Mouse (Mus musculus) midbrain, embryonic 11.5 days (tissue): ENCODE results near the gene Tcl1b4. TPM values are rescaled to one million over a fixed set of nuclear protein-coding genes. Genes with fewer than 3 reads are reported as not detected.
"Not testable (repeated sequence)": the region's sequence is repeated elsewhere in the genome, so short reads cannot be mapped to it uniquely, and the experiment has no call there.

ENCODE experiments used
- ATAC-seq: fragments of 200-750 bp; cut with Nextera tagmentation; 2 replicates; pipeline ENCODE4 v1.8.0; 2017; ENCODE audit warnings: moderate TSS enrichment, moderate library complexity; ENCODE audit not compliant: low FRiP score
- DNase-seq: peaks from one replicate; pipeline ENCODE4 v3.0.0; 2015; ENCODE audit warnings: low spot score; ENCODE audit errors: missing footprints
- H3K27ac ChIP-seq: fragments of 300-500 bp; sonication (generic); 2 replicates; pipeline ENCODE4 v1.5.1; 2014; ENCODE audit warnings: low read depth, low read length
- H3K27me3 ChIP-seq: fragments of 300-500 bp; sonication (generic); 2 replicates; pipeline ENCODE4 v1.6.1; 2014; ENCODE audit warnings: mild to moderate bottlenecking, low read length, moderate library complexity, mixed read lengths; ENCODE audit not compliant: control insufficient read depth, insufficient read depth
- H3K36me3 ChIP-seq: fragments of 300-500 bp; sonication (generic); 2 replicates; pipeline ENCODE4 v1.6.1; 2014; ENCODE audit warnings: mild to moderate bottlenecking, low read length, moderate library complexity, mixed read lengths; ENCODE audit not compliant: control insufficient read depth, insufficient read depth
- H3K4me1 ChIP-seq: fragments of 300-500 bp; sonication (generic); 2 replicates; pipeline ENCODE4 v1.6.1; 2014; ENCODE audit warnings: low read length; ENCODE audit not compliant: control insufficient read depth, insufficient read depth
- H3K4me2 ChIP-seq: fragments of 300-500 bp; sonication (generic); 2 replicates; pipeline ENCODE4 v1.6.1; 2014; ENCODE audit warnings: mild to moderate bottlenecking, moderate library complexity
- H3K4me3 ChIP-seq: fragments of 300-500 bp; sonication (generic); 2 replicates; pipeline ENCODE4 v1.5.1; 2014; ENCODE audit warnings: low read depth, low read length
- H3K9ac ChIP-seq: fragments of 300-500 bp; sonication (generic); 2 replicates; pipeline ENCODE4 v1.6.1; 2014; ENCODE audit warnings: low read length
- H3K9me3 ChIP-seq: fragments of 300-500 bp; sonication (generic); 2 replicates; pipeline ENCODE4 v1.6.1; 2016; ENCODE audit warnings: low read length; ENCODE audit not compliant: control insufficient read depth
- WGBS: fragments of 180-500 bp; shearing (Covaris S2); extraction: QIAGEN DNeasy Blood & Tissue Kit; methylation state at CpG from one replicate; pipeline ENCODE4 v1.1.7; 2014; 5-methylcytosine and 5-hydroxymethylcytosine counted together
- polyA plus RNA-seq: library from polyadenylated mRNA; unstranded; fragments of >200 nt; fragmentation: Nextera tagmentation; extraction: Ambion mirVana; gene quantifications from 2 replicates; pipeline ENCODE4 v1.2.1, GENCODE M21; 2014

Tcl1b4 gene
- not detected in 2 replicates for polyA plus RNA-seq

DNA sequence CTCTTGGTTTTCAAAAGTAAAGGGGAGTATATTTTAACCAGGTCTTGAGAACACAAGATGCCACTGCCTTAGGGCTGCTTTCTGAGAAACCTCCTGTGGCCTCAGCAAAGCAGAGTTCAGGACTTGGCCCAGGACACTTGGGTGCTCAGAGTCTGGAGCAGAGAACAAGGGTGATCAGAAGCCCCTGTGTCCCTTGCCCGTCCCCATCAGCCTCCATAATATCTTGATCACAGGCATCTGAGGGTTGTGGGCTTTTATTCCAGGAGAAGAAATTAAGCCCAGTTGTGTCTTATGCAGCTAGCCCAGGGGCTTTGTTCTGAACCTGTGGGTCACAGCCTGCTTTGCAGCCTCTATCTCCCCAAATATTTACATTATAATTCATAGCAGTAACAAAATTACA lies at the start of gene Tcl1b4:
TSS of gene Tcl1b4 (plus strand) at position 301 of the 400 bp plus-strand sequence.
- 90% methylated on average over 1 of the region's 1 CpGs for WGBS
- not testable (repeated sequence) for H3K9me3 ChIP-seq, H3K4me3 ChIP-seq, H3K27ac ChIP-seq, DNase-seq, ATAC-seq, H3K4me2 ChIP-seq, H3K36me3 ChIP-seq, H3K9ac ChIP-seq, H3K27me3 ChIP-seq, H3K4me1 ChIP-seq

DNA sequence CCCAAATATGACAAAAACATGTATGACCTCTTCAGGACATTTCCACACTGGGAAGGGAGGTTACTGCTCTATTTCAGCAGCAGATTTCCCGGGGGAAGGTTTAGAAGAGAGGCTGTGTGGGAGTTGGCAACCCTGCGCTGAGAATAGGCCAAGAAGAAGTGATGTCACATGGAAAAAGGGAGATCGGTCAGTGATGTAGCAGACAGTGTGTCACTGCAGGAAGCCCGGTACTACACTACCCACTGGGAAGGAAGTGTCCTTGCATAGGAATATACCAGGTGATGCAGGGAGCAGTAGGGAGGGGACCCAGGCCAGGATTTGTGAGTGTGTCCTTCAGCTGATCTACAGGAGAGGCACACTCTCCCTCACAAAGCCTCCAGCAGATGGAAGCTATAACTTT lies 46.5 kb upstream of the Tcl1b4 start:
- H3K4me3 ChIP-seq, ATAC-seq, H3K9me3 ChIP-seq, H3K9ac ChIP-seq, H3K4me1 ChIP-seq, H3K27me3 ChIP-seq, H3K36me3 ChIP-seq, DNase-seq, H3K4me2 ChIP-seq, H3K27ac ChIP-seq: not testable (repeated sequence)
- WGBS, result 90% methylated on average over 4 of the region's 4 CpGs

DNA sequence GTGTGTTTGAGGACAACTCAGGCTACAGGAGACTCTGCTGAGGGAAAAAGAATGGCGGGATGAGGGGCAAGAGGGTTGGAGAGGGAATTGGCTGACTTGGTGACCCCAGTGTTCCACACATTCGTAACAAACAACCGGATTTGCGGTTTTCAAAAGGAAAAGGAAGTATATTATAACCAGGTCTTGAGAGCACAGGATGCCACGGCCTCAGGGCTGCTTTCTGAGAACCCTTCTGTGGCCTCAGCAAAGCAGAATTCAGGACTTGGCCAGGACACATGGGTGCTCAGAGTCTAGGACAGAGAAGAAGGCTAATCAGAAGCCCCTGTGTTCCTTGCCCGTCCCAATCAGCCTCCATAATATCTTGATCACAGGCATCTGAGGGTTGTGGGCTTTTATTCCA lies 42.9 kb upstream of the Tcl1b4 start:
- Histone ChIP-seq H3K4me3 (no peak overlapping the region), H3K36me3 (no peaks in the 10 kb centered on the region), H3K4me2 (no peak overlapping the region), H3K27me3 (no peaks in the 10 kb centered on the region), H3K9ac (no peak overlapping the region), H3K9me3 (no peaks in the 10 kb centered on the region), H3K4me1 (no peaks in the 10 kb centered on the region), H3K27ac (no peak overlapping the region)
- WGBS, result 89% methylated on average over 6 of the region's 6 CpGs
- no peak for DNase-seq
- ATAC-seq, result no peak

DNA sequence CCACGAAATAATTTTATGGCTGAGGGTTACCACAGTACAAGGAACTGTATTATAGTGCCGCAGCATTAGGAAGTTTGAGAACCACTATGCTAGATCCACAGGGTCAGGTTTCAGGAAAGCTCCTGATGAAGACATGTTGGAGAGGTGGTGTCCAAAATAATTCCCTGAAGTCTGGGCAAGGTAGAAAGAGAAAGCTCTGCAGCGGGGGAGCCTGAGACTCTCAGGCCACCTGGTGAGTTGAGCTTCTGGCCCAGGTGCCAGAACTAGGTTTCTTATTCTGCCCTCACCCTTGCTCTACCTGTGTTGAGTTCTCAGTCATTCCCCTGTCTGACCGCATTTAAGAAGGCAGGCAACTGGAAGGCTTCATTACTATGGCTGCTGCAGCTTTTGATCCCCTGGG lies 42.4 kb upstream of the Tcl1b4 start, which contains the start of gene Tcl1b1:
TSS of gene Tcl1b1 (plus strand) at position 301 of the 400 bp plus-strand sequence.
- no peaks in the 10 kb centered on the region for H3K4me1 ChIP-seq
- H3K4me2 ChIP-seq, result no peak within 1 kb of the TSS
- no peaks in the 10 kb centered on the region for H3K27me3 ChIP-seq
- H3K36me3 ChIP-seq, result no peaks in the 10 kb centered on the region
- no peak within 1 kb of the TSS for H3K4me3 ChIP-seq
- ATAC-seq, result no peak
- H3K27ac ChIP-seq, result no peak within 1 kb of the TSS
- WGBS, result 88% methylated on average over 4 of the region's 4 CpGs
- DNase-seq, result no peak
- H3K9me3 ChIP-seq, result no peaks in the 10 kb centered on the region
- H3K9ac ChIP-seq, result no peak within 1 kb of the TSS

DNA sequence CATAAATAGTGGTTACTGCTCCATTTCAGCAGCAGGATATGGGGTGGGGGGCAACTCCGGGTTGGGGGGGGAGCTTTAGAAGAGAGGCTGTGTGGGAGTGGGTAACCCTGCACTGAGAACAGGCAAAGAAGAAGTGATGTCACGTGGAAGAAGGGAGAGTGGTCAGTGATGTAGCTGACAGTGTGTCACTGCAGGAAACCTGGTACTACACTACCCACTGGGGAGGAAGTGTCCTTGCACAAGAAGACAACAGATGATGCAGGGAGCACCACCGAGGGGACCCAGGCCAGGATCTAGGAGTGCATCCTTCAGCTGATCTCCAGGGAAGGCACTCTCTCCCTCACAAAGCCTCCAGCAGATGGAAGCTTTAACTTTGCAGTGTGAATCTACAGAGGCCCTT lies 35.0 kb upstream of the Tcl1b4 start:
- Histone ChIP-seq H3K4me2 (no peak overlapping the region), H3K4me1 (no peaks in the 10 kb centered on the region), H3K9me3 (no peaks in the 10 kb centered on the region), H3K9ac (no peak overlapping the region), H3K27me3 (no peaks in the 10 kb centered on the region), H3K4me3 (no peak overlapping the region), H3K27ac (no peak overlapping the region), H3K36me3 (no peaks in the 10 kb centered on the region)
- no peak for DNase-seq
- 77% methylated on average over 3 of the region's 3 CpGs for WGBS
- no peak for ATAC-seq

DNA sequence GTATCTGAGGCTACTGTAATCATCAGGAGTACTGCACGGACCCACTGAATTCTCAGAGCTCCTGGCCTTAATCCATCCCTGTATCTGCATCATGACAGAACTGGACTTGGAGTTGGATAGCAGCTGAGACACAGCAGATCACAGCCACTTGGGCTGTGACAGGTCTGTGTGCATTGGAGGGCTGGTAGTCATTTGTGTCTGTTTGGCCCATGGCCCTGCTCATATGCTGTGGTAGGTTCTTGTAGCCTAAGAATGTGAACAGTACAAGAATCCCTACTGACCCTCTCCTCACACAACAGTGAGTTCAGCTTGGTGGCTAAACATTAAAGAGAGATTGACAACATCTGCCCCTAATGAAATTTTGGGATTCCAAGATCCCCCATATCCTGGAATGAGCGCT lies 28.4 kb upstream of the Tcl1b4 start:
- ATAC-seq (no peak), DNase-seq (no peak)
- H3K4me1 ChIP-seq, result no peaks in the 10 kb centered on the region
- 88% methylated on average over 2 of the region's 2 CpGs for WGBS
- H3K9ac ChIP-seq, result no peak overlapping the region
- H3K4me3 ChIP-seq, result no peak overlapping the region
- no peaks in the 10 kb centered on the region for H3K36me3 ChIP-seq
- no peak overlapping the region for H3K27ac ChIP-seq
- H3K27me3 ChIP-seq, result no peaks in the 10 kb centered on the region
- H3K4me2 ChIP-seq, result no peak overlapping the region
- H3K9me3 ChIP-seq, result no peaks in the 10 kb centered on the region

DNA sequence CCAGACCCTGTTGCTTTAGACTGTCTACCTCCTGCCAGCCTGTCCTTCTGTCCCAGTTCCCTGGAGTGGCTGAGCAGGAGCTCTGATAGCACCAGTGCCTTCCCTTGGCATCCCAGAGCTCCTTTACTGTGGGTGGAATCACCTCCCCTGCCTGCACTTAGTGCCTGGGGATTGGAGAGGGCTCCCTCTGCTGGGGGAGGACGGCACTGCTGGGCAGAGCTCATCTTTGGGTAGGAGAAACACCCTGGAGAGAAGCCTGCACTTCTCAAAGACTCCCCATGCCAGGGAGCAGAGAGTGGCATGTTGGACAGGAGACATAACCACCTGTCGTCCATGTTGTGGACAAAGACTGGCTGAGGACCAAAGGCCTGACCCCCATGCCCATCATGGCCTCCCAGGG lies 27.4 kb upstream of the Tcl1b4 start:
- not testable (repeated sequence) for H3K9ac ChIP-seq, H3K4me1 ChIP-seq, H3K27me3 ChIP-seq, H3K36me3 ChIP-seq, H3K9me3 ChIP-seq, ATAC-seq, H3K4me2 ChIP-seq, H3K27ac ChIP-seq, DNase-seq, H3K4me3 ChIP-seq
- 30% methylated on average over 2 of the region's 2 CpGs for WGBS

DNA sequence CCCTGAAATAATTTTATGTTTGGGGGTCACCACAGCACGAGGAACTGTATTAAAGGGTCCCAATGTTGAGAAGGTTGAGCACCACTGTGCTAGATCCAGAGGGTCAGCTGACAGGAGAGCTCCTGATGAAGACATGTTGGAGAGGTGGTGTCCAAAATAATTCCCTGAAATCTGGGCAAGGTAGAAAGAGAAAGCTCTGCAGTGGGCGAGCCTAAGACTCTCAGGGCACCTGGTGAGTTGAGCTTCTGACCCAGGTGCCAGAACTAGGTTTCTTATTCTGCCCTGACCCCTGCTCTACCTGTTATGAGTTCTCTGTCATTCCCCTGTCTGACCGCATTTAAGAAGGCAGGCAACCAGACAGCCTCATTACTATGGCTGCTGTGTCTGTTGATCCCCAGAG lies 25.7 kb upstream of the Tcl1b4 start, which contains the start of gene Tcl1b5:
TSS of gene Tcl1b5 (plus strand) at position 301 of the 400 bp plus-strand sequence.
- not testable (repeated sequence) for H3K36me3 ChIP-seq, H3K27ac ChIP-seq, H3K4me3 ChIP-seq, DNase-seq, ATAC-seq, H3K4me1 ChIP-seq, H3K27me3 ChIP-seq, H3K9me3 ChIP-seq, H3K4me2 ChIP-seq, H3K9ac ChIP-seq
- WGBS, result 71% methylated on average over 3 of the region's 3 CpGs

DNA sequence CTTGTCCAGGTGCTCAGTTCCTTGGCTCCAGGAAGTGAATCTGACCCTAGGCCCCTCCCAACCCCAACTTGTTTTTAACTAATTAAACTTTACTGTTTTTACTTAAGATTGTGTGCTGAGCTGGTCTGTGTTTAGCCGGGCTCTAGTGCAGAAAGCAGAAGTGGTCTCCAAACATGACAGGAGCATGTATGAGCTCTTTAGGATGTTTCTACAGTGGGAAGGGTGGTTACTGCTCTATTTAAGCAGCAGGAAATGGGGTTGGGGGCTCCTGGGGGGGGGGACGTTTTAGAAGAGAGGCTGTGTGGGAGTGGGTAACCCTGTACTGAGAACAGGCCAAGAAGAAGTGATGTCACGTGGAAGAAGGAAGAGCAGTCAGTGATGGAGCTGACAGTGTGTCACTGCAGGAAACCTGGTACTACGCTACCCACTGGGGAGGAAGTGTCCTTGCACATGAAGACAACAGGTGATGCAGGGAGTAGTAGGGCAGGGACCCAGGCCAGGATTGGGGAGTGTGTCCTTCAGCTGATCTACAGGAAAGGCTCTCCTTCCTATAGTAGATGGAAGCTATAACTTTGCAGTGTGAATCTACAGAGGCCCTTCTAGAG lies 20.6 kb upstream of the Tcl1b4 start:
- not testable (repeated sequence) for H3K9me3 ChIP-seq, H3K9ac ChIP-seq, H3K27me3 ChIP-seq, H3K27ac ChIP-seq, H3K4me1 ChIP-seq, H3K4me3 ChIP-seq, H3K36me3 ChIP-seq, DNase-seq, H3K4me2 ChIP-seq, ATAC-seq
- WGBS, result 72% methylated on average over 4 of the region's 4 CpGs
